Mouse (Mus musculus) right cerebral cortex, postnatal 25 days (tissue): ENCODE data around the gene Tanc1.

Experiments
- DNase-seq: peaks from one replicate; pipeline ENCODE4 v3.0.0; 2022

Gene Tanc1

DNA sequence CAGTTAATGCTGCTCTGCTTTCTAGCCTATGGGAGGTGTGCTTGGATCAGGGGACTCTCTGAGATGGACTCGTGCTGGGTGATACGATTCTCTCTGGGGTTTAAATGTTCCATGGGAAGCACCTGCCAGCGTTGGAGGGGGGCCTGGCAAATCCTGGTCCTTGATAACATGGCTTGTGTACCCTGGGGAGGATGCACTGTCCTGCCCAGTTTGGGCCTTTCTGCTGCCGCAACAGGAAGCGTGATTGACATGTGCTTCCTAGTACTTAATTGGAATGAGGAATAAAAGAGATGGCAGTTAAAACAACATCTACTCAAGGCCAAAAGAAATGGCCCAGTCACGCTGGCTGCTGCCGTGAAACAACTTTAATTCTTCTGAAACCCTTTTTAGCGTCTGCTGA is 109.3 kb downstream of the Tanc1 start:
- DNase-seq: no peak

- no peak for DNase-seq
Observed at GRCm38 (mm10) chr2:59721758-59722157, 109.9 kb downstream of the Tanc1 start.

DNA sequence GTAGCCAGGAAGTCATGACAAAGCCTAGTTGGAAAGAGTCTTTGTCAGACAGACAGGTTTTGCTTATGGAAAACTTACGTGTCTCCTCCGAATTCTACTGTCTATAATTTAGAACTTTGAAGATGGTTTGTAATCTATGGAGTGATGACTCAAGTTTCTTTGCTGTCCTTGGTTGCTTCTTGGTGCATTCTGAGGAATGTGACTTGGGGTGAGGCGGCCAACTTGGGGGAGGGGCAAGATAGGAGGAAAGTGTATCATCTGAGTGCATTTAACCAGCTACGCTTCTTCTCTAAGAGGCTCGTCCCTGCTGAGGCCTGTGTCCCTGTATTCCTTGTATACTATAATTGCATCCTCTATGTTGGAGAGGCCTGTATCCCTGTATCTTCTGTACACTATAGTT is 111.5 kb downstream of the Tanc1 start:
- DNase-seq: no peak

- DNase-seq: no peak
Observed at GRCm38 (mm10) chr2:59725518-59726185, 113.8 kb downstream of the Tanc1 start.

DNA sequence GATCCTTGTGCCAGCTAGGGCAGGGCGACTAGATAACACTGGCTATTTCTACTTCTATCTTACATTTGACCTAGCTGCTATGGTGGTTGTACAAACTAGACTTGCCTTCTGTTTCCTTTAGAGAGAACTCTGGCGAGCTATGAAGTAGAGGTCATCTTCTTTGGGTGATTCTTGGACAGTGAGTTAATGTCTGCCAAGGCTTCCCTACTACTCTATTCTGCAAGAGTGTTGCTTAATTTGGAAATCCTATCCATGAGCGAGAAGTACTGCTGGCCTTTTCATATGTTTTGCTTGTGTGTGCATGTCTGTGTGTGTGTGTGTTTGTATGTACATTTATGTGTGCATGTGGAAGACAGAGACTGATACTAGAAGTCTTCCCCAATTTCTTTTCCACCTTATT is 120.0 kb downstream of the Tanc1 start:
- no peak for DNase-seq

DNA sequence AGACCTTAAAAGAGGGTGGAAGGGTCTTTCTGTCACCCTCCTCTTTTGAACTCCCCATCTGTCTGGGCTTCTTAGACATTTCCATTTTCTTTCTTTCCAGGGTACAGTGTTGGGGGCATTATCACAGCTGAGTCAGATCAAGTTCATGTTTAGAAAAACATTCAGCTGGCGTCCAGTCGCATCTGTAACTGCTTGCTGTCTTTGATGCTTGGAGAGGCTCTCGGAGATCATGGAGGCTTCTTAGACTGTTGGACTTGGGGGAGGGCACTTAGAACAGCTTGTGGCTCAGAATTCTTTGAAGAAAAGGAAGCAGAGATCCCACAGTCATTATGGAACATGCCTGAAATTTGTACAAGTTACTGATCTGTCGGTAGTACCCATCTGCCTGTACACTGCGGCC is 121.6 kb downstream of the Tanc1 start:
- DNase-seq: no peak

DNA sequence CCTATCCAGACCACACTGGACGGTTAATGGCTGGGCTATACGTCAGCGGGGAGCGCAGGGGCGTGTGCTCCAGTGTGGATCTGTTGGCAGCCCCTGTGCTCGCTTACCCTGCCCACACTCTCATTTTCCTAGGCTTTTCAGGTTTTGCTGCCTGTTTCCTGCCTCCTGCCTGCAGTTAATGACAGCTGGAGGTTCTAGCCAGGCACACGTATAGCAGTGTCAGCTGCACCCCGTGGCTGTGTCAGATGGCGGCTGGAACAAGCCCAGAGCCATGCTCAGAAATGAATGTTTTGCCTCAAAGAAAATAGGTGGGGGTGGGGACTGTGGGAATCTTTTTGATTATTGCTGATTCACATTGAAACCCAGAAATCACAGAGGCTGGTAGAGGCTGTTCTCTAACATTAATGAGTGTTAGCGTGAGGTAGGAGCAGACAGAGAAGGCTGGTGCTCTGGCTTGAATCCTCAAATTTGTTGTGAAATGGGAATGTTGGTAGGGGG is 124.6 kb downstream of the Tanc1 start:
- no peak for DNase-seq

GRCm38 (mm10) chr2:59737368-59737767 is 125.5 kb downstream of the Tanc1 start:
- DNase-seq: no peak

- no peak for DNase-seq
Observed at GRCm38 (mm10) chr2:59738356-59738755, 126.5 kb downstream of the Tanc1 start.

GRCm38 (mm10) chr2:59739036-59739435 is 127.2 kb downstream of the Tanc1 start:
- DNase-seq: no peak

GRCm38 (mm10) chr2:59742500-59743116 is 130.8 kb downstream of the Tanc1 start:
- DNase-seq: no peak

DNA sequence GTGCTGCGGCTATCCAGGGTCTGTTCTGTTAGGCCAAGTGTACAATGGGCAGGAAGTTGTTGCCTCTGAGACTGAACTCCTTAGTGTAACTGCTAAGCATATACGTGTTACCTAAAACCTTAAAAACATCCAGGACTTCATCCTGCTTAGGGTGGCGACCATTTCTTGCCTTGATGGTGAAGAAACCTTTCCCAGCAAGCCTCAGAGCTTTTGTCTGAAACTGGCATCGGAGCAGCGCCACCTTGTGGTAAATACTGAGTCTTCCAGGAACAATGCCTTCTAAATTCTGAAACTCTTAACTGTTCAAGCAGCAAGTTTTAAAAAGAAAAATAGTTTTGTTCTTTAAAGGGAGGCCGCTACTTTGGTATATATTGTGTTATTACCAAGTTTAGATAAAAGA is 133.6 kb downstream of the Tanc1 start:
- DNase-seq: peak; percentile 37

DNA sequence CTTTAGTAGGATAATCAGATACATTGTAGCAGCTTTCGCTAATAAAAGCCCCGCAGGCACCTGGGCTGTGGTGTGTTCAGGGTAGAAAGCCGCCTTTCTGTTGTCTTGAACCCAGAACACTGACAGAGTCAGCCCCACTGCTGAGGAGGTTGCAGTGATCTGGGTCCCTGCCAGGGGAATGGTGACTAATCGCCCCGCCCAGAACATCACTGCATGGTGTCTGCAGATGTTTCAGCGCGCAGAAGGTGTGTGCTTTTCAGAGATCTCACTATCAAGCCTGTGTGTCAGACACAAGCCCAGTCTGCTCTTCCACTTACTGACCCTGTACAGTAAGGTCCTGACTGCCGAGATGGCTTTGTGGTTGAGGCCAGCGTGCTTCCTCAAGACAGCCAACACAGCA is 134.2 kb downstream of the Tanc1 start:
- DNase-seq: no peak

DNA sequence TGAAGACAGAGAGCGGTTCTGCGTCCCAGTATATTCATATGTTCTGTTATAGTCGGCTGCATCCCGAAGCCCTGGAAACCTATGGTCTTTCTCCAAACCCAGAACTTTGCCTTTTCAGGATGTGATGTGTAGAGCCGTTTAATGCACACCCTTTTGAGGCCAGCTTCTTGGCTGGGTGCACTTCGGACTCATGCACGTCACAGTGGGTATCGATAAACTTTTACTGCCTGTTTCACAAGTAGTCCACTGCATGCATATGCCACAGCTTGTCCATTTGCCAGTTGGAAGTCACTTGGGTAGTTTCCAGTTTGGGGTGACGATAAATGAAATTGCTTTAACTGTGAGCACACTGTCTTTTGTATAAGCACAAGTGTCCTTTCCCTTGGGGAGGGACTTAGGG is 135.9 kb downstream of the Tanc1 start:
- DNase-seq: no peak

DNA sequence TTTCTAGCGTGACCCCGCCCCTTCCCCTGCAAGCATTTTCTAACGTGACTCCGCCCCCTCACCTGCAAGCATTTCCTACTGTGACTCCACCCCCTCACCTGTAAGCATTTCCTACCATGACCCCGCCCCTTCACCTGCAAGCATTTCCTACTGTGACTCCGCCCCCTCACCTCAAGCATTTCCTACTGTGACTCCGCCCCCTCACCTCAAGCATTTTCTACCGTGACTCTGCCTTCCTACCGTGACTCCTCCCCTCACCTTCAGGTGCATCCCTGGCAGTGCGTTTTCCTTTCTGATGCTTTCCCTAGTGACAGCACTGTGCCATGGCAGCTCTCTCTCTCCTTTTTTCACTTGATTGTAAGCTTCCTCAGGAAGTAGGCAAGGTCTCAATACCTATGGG is 137.5 kb downstream of the Tanc1 start:
- no peak for DNase-seq

DNA sequence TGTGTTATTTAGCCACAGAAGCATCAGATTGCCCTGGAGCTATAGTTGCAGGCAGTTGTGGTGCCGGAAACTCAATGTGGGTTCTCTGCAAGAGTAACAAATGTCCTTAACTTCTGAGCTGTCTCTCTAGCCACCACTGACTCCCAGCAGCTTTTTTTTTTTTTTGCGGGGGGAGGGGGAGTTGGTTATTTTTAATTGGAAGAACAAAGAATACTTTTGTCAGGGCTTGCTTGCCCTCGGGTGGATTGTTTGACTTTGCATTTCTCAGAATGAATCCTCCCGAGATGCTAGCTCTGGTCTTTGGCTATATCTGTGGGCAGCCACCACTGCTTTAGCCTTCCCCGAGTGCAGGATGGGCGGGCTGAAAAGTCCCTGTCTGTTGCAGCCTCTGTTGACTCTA is 139.3 kb downstream of the Tanc1 start:
- no peak for DNase-seq

GRCm38 (mm10) chr2:59752148-59752547 is 140.3 kb downstream of the Tanc1 start:
- DNase-seq: no peak

DNA sequence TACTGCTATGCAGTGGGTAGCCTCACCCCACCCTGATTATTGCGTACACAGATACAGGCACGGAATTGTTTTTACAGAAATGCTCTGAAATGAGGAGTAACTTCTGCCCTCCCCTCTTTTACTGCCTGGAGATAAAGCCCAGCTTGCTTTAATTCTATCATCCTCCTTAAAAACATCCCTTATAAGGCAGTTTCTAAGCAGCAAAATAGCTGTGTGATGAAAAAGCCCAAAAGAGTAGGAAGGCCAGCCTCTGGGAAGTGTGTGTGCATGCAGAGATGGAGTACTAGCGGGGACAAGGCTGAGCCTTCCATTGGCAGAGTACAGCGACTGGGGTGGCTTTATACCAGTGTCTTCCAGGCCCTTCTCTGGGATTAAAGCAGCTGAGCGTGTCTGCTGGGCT is 140.9 kb downstream of the Tanc1 start:
- DNase-seq: no peak

DNA sequence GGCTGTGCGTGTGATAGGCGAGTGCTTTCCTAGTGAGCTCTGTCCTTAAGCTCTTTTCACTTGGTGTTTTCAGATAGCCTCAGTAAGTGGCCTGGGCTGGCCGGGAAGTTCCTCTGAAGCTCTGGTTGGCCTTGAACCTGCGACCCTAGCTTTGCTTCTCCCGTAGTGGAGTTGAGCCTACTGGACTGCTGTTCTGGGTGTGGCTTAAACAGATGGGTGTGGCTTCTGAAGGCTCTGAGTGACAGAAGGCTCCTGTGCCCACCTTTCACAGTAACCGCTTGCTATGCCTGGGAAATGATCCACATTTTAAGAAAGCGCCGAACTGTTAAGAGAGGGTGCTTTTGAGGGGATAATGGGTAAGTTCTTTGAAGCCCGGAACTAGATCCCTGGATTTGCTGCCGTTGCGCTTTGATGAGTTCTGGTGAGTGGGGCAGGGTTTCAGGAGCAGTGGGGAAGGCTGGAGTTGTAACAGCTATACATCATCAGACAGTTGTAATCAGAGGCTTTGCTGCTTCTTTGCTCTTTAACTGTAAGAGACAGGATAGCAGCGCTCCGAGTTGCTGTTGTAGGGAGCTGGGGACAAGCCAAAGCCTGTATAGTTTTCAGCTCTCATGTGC is 144.4 kb downstream of the Tanc1 start:
- no peak for DNase-seq

GRCm38 (mm10) chr2:59757015-59757414 is 145.2 kb downstream of the Tanc1 start:
- no peak for DNase-seq

DNA sequence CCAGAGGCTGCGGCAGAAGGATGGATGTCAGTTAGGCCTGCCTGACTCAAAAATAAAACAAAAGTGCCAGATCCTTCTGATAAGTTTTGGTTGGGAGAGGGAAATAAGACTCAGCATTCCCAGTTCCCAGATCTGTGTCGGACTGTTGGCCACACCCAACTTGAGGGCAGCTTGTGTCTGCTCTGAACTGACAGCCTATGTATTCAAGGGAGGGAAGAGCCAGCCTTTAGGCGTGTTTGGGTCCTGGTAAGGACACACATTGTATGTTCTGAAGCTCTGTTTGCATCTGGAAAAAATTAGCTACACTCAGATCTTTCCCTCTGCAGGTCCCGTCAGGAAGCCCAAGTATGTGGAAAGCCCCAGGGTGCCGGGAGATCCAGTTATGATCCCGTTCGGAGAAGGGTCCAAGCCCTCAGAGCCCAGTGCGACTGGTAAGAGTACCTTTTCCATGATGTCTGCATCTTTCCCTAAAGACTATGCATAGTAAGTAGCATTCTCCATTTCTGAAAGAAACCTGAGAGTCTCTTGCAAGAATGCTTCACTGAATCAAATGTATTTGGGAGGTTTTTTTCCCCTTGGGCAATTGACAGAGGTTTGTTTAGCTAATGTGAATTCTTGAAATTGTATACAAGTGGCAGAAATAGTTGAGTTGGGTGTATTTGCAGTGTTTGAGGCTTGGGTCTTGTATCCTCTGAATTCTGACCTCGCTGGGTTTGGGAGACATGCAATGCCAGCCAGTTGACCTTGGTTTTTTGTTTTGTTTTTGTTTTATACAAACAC is 146.5 kb downstream of the Tanc1 start:
- DNase-seq: no peak

GRCm38 (mm10) chr2:59760731-59761130 is 148.9 kb downstream of the Tanc1 start:
- DNase-seq: no peak

DNA sequence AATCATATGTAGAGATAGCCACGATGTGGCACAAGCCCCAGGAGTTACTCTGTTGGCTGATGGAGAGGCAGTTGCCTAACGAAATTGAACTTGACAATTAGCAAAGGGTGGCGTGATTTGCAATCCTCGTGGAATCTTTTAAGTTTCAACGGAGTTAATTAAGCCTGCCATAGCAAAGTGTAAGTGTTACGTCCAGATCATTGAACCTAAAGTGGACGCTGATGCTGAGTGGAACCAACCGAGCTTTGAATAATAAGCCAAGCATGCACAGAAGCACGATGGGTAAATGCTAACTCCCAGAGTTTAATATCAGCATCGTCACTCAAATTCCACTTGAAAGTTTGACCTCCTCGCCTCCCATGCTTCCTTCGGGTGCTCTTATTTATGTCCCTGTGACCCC is 149.3 kb downstream of the Tanc1 start:
- no peak for DNase-seq

GRCm38 (mm10) chr2:59762277-59762676 is 150.4 kb downstream of the Tanc1 start:
- DNase-seq: no peak
